Mouse (Mus musculus) mouse trophoblast stem cell (cell line): Measurements from ENCODE around the gene Atg4d.
"Not testable (repeated sequence)": the region's sequence is repeated elsewhere in the genome, so short reads cannot be mapped to it uniquely, and the experiment has no call there.

Source experiments
- in situ Hi-C, 2 experiments: fragments of 300-500 bp; cut with MseI, MboI; formaldehyde crosslinking; loops; 2 replicates in 1 of 2; 3 replicates in 1 of 2; pipeline ENCODE4 v1.15.1; 2025

The Atg4d gene

GRCm38 (mm10) chr9:21265000-21265561, at the start of gene Atg4d:
Atg4d (plus strand) TSS chr9:21265293.
- in situ Hi-C loops, result no loop called here

DNA sequence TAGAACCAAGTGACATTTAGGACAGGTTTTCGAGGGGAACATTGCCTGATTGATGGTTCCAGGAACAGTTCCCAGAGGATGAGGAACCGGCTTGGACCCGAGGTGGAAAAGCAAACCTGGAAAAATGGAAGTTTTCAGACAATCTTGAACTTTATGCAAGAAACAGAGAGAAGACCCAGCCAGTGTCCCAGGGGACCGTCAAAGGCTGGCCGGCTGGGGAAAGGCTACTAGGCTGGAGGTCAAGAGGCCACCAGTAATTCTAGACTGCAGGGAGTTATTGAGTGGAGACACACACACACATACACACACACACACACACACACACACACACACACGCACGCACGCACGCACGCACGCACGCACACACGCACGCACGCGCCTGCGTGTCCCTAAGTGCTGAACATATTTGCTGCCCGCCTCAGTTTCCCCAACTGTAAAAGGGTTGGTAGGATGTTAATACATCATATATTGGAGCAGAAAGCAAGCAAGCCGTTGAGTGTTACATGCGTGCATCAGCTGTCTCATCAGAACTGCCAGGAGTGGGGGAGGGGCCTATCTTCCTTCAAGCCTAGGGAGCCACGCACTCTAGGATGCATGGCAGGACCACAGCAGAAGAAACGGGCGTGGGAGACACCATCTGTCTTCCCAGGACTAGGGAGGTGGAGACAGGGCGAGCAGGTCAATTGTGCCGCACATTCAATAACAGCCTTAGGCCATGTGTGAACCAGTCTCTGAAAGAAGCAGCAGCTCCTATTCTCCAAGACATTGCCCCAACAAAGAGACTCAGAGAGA, 48.8 kb upstream of the Atg4d start:
- in situ Hi-C loops, result no loop called here

DNA sequence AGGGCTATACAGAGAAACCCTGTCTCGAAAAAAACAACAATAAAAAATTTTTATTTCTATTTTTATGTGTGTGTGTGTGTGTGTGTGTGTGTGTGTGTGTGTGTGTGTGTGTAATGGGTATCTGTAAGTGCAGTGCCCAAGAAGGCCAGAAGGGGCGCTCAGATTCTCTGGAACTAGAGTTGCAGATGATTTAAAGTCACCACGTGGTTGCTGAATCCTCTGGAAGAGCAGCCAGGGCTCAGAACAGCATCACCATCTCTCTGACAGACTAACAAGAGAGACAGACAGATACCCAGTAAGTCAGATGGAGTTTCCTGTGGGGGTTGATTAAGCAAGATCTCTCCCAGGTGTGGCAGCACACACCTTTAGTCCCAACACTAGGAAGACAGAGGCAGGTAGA, 45.3 kb upstream of the Atg4d start:
- in situ Hi-C loops, result no loop called here

DNA sequence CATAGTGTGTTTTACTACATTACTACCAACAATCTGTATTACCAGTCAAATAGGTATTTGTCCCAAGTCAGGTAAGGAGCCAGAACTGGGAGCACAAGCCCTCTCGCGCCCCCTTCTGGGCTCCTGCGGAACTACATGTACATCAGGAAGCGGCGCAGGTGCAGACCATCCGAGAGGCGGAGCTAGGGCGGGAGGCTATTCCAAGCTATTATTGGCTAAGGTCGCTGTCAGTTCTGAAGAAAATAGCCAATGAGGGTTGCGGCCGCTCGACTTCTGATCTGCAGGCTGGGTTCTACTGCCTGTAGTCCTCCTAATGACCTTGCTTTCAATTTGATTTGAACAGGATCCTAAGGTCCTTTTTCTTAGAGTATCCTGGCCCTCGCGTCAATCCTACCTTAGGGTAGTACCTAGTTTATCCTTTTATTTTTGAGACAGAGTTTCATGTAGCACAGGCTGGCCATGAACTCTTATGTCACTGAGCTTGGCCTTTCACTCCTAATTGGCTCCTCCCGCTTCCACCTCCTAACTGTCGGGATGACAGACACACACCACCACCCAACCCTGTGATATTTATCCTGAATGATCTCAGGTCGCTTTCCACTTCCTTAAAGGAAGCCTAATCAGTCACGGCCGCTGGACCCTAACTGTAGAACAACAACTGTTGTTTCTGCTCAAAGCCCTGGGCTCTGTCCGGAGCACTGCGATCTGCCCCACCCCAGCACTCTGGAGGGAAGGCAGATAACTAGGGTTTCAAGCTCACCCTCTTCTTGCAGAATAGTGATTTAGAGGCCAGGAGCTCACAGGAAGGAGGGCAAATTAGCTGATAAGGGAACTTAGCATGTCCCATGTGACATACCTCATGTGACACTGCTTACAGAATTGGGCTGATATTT, 44.4 kb upstream of the Atg4d start:
- in situ Hi-C loops, result no loop called here

DNA sequence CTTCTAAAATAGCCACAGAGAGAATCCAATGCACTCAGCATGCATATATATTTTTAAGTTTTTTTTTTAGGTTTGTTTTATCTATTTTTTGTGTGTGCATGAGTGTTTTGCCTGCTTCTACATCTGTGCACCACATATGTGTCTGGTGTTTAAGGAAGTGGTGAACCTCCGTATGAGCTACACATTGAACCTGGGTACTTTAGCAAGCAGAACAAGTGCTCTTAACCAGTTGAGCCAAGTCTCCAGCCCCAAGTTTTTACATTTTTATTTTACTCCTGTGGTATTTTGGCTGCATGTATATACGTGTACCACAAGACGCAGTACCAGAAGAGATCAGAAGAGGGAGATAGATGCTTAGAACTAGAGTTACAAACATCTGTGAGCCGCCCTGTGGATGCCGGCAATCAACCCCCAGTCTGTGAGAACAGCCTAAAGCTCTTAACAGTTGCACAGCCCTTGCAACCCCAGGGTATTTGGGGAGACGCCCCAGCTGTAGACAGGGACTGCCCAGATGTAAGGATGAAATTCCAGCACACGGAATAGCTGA, 43.6 kb upstream of the Atg4d start:
- in situ Hi-C loops, result no loop called here

GRCm38 (mm10) chr9:21223490-21223889, 41.6 kb upstream of the Atg4d start:
- in situ Hi-C loops, result not testable (repeated sequence)

- in situ Hi-C loops, result no loop called here
Observed at GRCm38 (mm10) chr9:21223906-21224305, 41.2 kb upstream of the Atg4d start.

DNA sequence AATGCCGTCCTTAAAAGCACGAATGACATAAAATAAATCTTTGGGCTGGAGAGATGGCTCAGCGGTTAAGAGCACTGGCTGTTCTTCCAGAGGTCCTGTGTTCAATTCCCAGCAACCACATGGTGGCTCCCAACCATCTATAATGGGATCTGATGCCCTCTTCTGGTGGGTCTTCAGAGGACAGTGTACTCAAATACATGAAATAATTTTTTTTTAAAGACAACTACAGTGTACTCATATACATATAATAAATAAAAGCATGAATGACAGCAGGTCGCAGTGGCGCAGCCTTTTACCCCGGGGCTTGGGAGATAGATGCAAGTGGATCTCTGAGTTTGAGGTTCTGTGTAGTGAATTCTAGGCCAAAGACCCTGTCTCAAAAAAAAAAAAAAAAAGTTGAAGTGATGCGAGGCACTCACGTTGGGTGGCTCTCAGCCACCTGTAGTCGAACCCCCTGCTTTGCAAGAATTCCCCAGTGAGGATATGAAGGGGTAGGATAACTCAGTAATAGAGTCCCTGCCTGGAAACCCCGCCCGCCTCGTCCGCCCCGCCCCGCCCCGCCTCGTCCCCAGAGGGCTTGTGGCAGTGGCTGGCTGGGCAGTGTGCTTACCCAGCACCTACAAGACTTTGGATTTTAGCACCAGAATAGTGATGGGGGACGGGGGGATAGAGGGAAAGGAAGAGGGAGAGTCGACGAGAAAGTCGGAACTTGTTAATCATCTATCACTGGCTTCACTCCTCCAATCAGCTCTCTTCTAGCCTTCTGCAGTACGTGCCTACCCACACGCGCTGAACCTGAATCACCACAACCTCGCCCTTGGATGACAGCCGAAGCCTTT, 40.3 kb upstream of the Atg4d start:
- in situ Hi-C loops, result no loop called here

DNA sequence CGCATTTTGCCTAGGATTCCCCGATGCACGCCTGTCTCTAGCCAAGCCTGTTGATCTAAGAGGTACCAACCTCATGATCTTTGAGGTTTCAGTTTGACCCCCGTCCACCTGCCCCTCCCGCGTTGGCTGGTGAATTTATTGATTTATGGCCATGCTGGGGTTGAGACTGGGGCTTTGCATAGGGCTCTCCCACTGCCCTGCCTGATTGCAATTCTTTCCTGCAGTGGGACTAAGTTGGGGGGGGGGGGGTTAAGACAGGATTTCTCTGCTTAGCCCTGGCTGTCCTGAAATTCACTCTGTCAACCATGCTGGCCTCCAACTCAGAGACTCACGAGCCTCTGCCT, 39.7 kb upstream of the Atg4d start:
- in situ Hi-C loops, result no loop called here

DNA sequence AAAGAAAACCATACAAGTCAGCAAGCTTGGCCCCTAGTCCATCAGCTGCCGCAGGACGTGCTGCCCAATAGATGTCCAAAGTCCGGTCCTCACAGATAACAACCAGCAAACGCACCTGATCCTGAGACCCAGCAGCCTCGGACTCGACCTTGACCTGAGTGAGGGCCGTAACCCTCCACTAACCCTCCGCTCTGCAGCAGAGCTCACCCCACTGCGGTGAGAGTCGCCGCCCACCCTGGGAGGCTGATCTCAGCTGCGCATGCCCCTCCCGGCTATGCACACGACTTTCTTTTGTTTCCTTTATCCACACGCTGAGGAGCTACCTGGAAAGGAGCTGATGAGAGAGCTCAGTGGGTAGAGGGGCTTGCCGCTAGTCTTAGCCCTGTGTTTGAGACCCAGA, 37.8 kb upstream of the Atg4d start:
- in situ Hi-C loops, result no loop called here

- in situ Hi-C loops, result no loop called here
Observed at GRCm38 (mm10) chr9:21231551-21231950, 33.5 kb upstream of the Atg4d start.

- in situ Hi-C loops, result no loop called here
Observed at GRCm38 (mm10) chr9:21232867-21233266, 32.2 kb upstream of the Atg4d start.

DNA sequence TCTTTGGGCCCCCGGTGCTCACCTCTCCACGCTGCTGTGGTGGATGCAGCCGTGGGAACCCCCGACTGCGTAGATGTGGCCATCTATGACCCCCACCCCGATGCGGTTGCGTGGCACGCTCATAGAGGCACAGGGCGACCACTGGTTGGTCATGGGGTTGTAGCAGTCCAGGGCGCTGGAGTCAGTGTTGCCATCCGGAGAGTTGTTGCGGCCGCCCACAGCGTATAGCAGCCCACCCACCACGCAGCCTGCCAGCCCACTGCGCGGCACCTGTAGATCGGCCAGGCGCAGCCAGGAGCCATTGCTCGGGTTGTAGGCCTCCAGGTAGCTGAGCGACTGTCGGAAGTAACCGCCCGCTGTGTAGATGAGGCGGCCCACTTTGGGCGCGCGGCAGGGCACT, 31.7 kb upstream of the Atg4d start:
- in situ Hi-C loops, result no loop called here

- in situ Hi-C loops, result no loop called here
Observed at GRCm38 (mm10) chr9:21233805-21234204, 31.3 kb upstream of the Atg4d start.

GRCm38 (mm10) chr9:21235341-21235740, 29.8 kb upstream of the Atg4d start:
- in situ Hi-C loops, result no loop called here

DNA sequence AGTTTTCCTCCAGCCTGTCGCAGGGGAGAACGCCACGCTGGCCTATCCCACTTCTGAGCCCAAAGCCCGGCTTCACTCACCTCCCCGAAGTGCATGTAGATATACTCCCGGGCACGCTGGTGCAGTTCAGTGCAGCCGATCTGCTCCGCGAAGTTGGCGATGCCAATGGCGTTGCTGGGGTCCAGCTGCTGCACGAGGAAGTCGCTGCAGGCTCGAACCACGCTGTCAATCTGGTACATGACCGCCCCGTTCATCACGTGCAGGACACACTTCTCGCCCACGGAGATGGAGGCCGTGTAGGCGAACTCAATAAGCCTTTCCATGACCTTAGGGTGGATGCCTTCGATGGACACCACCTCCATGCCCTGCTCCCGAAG, 28.1 kb upstream of the Atg4d start:
- in situ Hi-C loops, result no loop called here

DNA sequence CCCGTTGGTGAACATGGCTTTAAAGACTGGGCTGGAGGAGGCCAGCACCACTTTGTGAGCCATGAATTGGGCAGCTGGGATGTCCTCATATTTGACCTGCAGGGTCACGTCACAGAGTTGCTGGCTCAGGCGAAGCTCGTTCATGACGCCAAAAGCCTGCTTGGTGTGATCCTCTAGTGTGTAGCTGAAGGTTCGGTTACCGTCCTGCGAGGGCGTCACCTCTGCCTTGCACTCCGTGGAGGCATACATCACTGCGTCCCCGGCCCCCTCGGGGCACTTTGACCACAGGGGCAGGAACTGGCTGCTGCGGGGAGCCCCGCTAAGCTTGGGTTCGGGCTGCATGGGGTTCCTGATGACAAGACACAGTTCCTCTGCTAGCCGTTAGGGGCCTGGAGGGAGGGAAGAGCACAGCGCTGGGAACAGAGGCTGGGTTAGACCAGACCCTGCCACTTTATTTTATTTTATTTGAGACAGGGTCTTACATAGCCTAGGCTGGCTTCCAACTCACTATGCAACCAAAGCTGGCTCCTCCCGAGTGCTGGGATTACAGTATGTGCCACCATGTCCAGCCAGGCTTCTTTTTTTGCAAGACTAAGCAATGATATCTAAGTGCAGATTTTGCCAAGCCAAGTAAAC, 27.6 kb upstream of the Atg4d start:
- in situ Hi-C loops, result no loop called here

- in situ Hi-C loops, result no loop called here
Observed at GRCm38 (mm10) chr9:21238004-21238732, 26.9 kb upstream of the Atg4d start.

- in situ Hi-C loops, result no loop called here
Observed at GRCm38 (mm10) chr9:21238733-21239464, 26.2 kb upstream of the Atg4d start, which contains the start of gene Keap1. Keap1 (minus strand) TSS chr9:21239361.

DNA sequence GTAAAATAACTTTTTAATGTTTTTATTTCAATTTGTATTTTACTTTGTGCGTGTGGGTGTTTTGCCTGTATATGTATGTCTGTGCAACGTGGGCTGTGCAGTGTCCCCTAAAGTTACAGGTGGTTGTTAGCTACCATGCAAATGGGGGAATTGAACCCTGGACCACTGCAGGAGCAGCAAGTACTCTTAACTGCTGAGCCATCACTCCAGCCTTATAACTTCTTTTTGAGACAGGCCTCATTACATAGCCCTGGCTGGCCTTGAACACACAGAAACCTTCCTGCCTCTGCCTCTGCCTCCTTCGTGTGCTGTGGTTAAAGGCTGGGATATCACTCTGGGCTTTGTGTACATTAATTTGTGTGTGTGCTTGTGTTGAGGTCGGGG, 25.6 kb upstream of the Atg4d start:
- in situ Hi-C loops, result no loop called here
